Mouse (Mus musculus) activated CD4-positive, CD25-positive, alpha-beta regulatory T cell, adult 9 weeks (primary cell): ENCODE measurements around the gene Acacb. TPM values are rescaled to one million over a fixed set of nuclear protein-coding genes. Genes with fewer than 3 reads are reported as not detected.

Experiments
- polyA plus RNA-seq: library from polyadenylated mRNA; unstranded; fragments of 100-300 nt; shearing (Covaris generic); gene quantifications from one replicate; pipeline ENCODE4 v1.2.1, GENCODE M21; 2017

Gene Acacb
- polyA plus RNA-seq = 0.50 TPM

DNA sequence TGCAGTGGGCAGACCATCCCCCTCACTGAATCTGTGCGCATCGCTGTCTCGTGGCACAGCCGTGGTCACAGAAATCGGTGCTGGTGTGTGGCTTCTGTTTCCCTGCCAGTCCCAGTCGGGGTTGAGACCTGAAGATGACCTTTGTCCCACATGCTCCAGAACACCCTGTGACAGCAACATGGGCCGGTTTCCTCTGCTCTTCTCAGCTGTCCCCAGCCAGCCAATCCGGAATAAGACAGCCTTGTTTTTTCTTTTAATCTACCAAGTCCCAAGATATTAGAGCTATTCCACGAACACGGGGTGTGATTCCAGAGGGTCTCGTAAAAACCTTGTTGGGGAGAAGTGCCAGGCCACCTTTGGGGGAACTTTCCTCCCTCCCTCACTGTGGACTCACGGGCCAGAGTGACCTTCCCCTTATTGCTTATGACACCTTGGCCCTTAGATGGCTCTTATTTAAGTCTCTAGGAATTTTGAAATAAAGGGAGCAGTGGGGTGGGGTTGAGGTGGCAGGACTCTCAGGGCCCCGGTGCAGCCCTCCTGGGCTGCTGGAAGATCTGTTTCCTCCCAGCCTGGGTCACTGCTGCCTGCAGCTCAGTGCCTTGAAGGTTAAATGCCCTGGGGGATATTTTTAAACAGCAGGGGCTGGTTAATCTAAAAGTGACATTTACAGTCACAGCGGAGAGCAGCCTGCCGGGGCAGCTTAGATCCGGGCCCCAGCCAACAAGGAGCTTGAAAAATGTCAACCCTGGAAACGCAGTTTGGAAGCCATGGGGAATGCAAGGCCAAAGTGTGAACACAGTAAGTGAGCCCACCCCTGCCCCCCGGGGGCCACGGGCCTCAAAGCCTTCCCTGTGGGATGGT is at the start of gene Acacb:
Acacb (plus strand) TSS at position 508 of the 861 bp plus-strand sequence.

DNA sequence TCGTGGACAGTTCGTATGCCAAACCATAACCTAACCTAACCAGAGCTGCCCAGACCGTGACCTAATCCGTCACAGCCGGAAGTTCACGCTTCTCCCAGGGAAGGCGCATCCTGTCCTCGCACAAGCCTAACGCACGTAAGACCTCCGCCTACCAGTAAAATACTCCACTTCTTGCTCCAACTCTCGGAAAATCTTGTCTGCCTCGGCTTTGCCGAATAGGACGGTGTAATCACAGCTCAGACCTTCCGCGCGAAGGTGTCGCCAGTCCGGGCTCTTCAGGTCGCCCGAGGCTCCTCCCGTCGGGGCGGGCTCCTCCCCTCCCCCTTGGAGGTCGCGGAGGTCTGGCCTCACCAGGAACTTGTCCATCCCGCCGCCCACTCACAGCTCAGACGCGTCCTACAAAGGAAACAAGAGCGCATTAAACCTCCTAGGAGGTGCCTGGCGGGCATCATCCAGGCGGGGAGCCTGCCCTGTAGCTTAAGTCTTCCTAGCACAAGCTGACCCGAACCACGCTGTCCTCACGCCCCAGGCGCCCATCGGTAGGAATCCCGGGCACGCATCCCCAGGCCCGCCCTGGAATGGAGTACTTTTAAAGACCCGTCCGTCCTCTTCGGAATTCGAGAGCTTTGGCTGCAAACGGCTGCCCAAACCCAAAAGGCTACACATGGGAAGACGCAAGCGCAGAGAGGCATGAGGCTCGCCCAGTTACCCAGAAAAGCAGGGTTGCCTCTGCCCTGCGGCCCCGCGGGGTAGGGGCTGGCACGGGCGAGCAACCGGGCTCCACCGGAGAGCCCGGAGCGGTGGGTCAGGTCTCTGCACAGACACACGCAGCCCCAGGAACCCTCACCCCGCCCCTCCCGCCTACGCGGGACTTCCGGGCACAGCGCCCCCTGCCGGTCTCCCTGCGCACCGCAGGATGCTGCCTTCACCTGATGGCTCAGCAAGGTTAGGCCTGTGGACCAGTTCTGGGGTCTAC is 18.7 kb upstream of the Acacb start, which contains the start of gene Alkbh2:
Alkbh2 (minus strand) TSS at position 845 of the 976 bp plus-strand sequence.

DNA sequence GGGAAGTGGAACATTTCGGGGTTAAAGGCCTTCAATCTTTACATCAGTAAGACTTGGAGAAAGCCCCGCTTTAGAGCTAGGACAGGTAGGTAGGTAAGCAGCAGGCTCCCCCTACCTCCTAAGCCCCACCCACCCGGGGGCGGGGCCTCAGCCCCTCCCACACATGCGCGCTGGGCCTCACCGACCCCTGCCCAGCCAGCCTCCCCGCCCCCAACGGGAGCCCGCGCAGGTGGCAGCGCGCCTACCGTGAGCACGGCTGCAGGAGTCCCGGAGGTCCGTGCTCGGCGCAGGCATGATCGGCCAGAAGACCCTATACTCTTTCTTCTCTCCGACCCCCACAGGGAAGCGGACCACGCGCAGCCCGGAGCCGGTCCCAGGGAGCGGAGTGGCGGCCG is 16.1 kb upstream of the Acacb start, which contains the start of gene Ung:
Ung (plus strand) TSS at position 176 of the 395 bp plus-strand sequence.

DNA sequence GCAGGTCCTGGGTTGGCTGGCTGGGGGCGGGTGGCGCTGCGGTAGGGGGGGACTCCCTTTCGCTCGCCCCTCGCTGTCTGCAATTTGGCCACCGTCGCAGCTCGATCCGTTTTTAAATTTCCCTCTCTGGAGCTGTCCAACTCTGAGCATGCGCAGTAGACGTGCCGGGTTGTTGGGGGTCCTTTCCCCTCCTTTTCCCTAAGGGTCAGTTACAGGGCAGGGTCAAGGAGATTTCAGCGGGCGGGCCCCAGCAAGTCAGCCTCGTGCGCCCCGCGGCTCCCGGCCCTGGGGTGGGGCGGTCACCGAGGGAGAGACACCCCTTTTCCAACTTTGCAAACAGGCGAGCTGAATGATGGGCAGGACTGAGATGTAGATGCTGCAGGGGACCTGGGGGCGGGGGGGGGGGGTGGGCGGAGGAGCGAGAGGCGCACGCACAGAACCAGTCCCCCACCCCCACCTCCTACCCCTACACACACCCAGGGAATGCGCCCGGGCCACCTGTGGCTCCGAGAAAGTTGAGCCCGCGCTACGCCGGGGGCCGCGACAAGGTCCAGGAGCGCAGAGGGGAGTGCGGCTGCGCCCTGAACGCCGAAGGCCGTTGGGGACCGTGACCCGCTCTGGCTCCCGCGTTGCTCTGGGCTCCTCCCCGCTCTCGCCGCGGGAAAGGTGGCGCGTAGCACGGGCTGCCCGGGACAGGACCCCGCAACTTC is 127.5 kb downstream of the Acacb start, which contains the start of gene Foxn4:
Foxn4 (minus strand) TSS at position 115 of the 710 bp plus-strand sequence.

DNA sequence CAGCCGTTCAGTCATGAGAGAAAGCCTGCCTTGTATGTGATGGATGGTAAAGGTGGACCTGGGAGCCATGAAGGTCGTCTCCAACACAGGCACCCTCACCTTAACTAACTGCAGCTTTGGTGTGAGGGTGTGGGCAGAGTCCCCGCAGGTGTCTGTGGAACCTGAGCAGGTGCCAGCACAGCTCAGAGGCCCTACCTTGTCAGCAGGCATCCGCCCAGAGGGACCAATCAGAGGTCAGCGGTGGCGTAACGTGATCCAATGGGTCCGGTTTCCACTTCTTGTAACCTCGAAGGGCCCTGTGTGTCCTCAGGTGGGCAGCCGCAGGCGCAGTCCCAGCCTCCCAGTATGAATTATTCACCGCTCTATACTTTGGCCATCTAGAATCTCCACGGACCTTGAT is 142.5 kb downstream of the Acacb start, which contains the start of gene Myo1h:
Myo1h (plus strand) TSS at position 293 of the 400 bp plus-strand sequence.

Other genes with a start within 250 kb of the Acacb start
- 91.7 TPM for gene Coro1c, start 237.8 kb upstream of the Acacb start, polyA plus RNA-seq
- gene Ssh1, start 152.6 kb upstream of the Acacb start, polyA plus RNA-seq = 36.1 TPM
- 0.90 TPM for gene Dao, start 142.8 kb upstream of the Acacb start, polyA plus RNA-seq
- 1.7 TPM for gene Usp30, start 81.1 kb upstream of the Acacb start, polyA plus RNA-seq
- not detected for gene Svop, start 55.0 kb upstream of the Acacb start, polyA plus RNA-seq
- 20.2 TPM for gene Alkbh2, start 18.3 kb upstream of the Acacb start, polyA plus RNA-seq
- gene Ung, start 16.1 kb upstream of the Acacb start, polyA plus RNA-seq = 2.1 TPM
- not detected for gene Foxn4, start 127.3 kb downstream of the Acacb start, polyA plus RNA-seq
- 6.6 TPM for gene Myo1h, start 142.6 kb downstream of the Acacb start, polyA plus RNA-seq
- 143 TPM for gene Kctd10, start 234.0 kb downstream of the Acacb start, polyA plus RNA-seq
- 60.1 TPM for gene Ube3b, start 234.1 kb downstream of the Acacb start, polyA plus RNA-seq